Mouse (Mus musculus) kidney, adult 2 months (tissue): ENCODE results near the gene Gm5460. TPM values are rescaled to one million over a fixed set of nuclear protein-coding genes. Genes with fewer than 3 reads are reported as not detected.

ENCODE experiments used
- DNase-seq: peaks from one replicate; pipeline ENCODE4 v3.0.0; 2021
- H3K27ac ChIP-seq: fragments of 200-500 bp; 2 replicates; pipeline ENCODE4 v1.5.1; 2012; ENCODE audit warnings: low read depth, low read length, control low read depth, inconsistent platforms; ENCODE audit not compliant: insufficient read depth
- H3K27me3 ChIP-seq: fragments of 200-500 bp; replicated peaks from 2 replicates; pipeline ENCODE4 v1.6.1; 2012; ENCODE audit warnings: mild to moderate bottlenecking, moderate library complexity, low read length, inconsistent platforms; ENCODE audit not compliant: control insufficient read depth, insufficient read depth
- H3K36me3 ChIP-seq: fragments of 200-500 bp; 2 replicates; pipeline ENCODE4 v1.6.1; 2012; ENCODE audit warnings: mild to moderate bottlenecking, moderate library complexity, low read length, inconsistent platforms; ENCODE audit not compliant: control insufficient read depth, insufficient read depth
- H3K4me1 ChIP-seq: fragments of 200-500 bp; 2 replicates; pipeline ENCODE4 v1.6.1; 2011; ENCODE audit warnings: low read length; ENCODE audit not compliant: control insufficient read depth, insufficient read depth
- H3K4me3 ChIP-seq: fragments of 200-500 bp; 2 replicates; pipeline ENCODE4 v1.5.1; 2011; ENCODE audit warnings: mild to moderate bottlenecking, low read depth, low read length, control low read depth; ENCODE audit not compliant: insufficient read depth
- CTCF ChIP-seq: fragments of 200-500 bp; conservative IDR thresholded peaks from 2 replicates; pipeline ENCODE4 v1.5.1; 2011; ENCODE audit warnings: low read depth, mild to moderate bottlenecking, control low read depth, low read length, moderate library complexity, mixed read lengths; ENCODE audit not compliant: insufficient read depth, insufficient read length
- POLR2A ChIP-seq: fragments of 200-500 bp; IDR thresholded peaks from one replicate; pipeline ENCODE4 v1.6.1; 2011; ENCODE audit warnings: low read depth, low read length, control low read depth
- WGBS: fragments of 180-500 bp; shearing (Covaris S2); methylation state at CpG from one replicate; pipeline ENCODE4 v1.1.7; 2018; 5-methylcytosine and 5-hydroxymethylcytosine counted together
- polyA plus RNA-seq: library from polyadenylated mRNA; depleted of rRNA; stranded (reverse); fragments of >200 nt; gene quantifications from 2 replicates; pipeline ENCODE4 v1.2.3, GENCODE M21; 2012; rRNA removed

Gm5460 gene
- 0.07 TPM in 1 of 2 replicates, not detected in the other for polyA plus RNA-seq

GRCm38 (mm10) chr14:34016381-34016780, at the start of gene Gm5460:
TSS of gene Gm5460 (plus strand) at chr14:34016758.
- Histone ChIP-seq H3K27ac (no peak within 1 kb of the TSS), H3K4me3 (no peak within 1 kb of the TSS), H3K4me1 (no peaks in the 10 kb centered on the region), H3K27me3 (no peaks in the 10 kb centered on the region), H3K36me3 (no peaks in the 10 kb centered on the region)
- no peak for TF ChIP-seq POLR2A
- WGBS, result 93% methylated on average over 4 of the region's 4 CpGs
- no peak for DNase-seq

- Histone ChIP-seq H3K4me3 (no peak overlapping the region), H3K27ac (no peak overlapping the region), H3K36me3 (no peaks in the 10 kb centered on the region), H3K27me3 (no peaks in the 10 kb centered on the region), H3K4me1 (no peaks in the 10 kb centered on the region)
- WGBS, result 48% methylated on average over 7 of the region's 7 CpGs
- TF ChIP-seq POLR2A (no peak), CTCF (peak; percentile 39; the same call in 1 of the 2 replicates)
- DNase-seq, result no peak
Observed at GRCm38 (mm10) chr14:33972679-33973078, 43.9 kb upstream of the Gm5460 start.

- TF ChIP-seq POLR2A (no peak), CTCF (no peak)
- 75% methylated on average over 5 of the region's 5 CpGs for WGBS
- Histone ChIP-seq H3K4me1 (no peaks in the 10 kb centered on the region), H3K27me3 (no peaks in the 10 kb centered on the region), H3K27ac (no peak overlapping the region), H3K36me3 (no peaks in the 10 kb centered on the region), H3K4me3 (no peak overlapping the region)
- no peak for DNase-seq
Observed at GRCm38 (mm10) chr14:33974752-33975151, 41.8 kb upstream of the Gm5460 start.

- H3K27ac ChIP-seq, result no peak overlapping the region
- no peaks in the 10 kb centered on the region for H3K4me1 ChIP-seq
- no peak overlapping the region for H3K4me3 ChIP-seq
- 35% methylated on average over 7 of the region's 7 CpGs for WGBS
- no peak for DNase-seq
- TF ChIP-seq CTCF (no peak), POLR2A (no peak)
- no peaks in the 10 kb centered on the region for H3K27me3 ChIP-seq
- no peaks in the 10 kb centered on the region for H3K36me3 ChIP-seq
Observed at GRCm38 (mm10) chr14:33977748-33978147, 38.8 kb upstream of the Gm5460 start.

- no peak for TF ChIP-seq POLR2A
- TF ChIP-seq CTCF, result no peak
- DNase-seq, result no peak
- H3K4me1 ChIP-seq, result no peaks in the 10 kb centered on the region
- no peaks in the 10 kb centered on the region for H3K36me3 ChIP-seq
- 2% methylated on average over 25 of the region's 25 CpGs for whole genome bisulfite sequencing
- H3K4me3 ChIP-seq, result no peak within 1 kb of the TSS
- no peak within 1 kb of the TSS for H3K27ac ChIP-seq
- H3K27me3 ChIP-seq, result no peaks in the 10 kb centered on the region
Observed at GRCm38 (mm10) chr14:33978604-33979059, 37.9 kb upstream of the Gm5460 start, which contains the start of gene Zfp488. TSS of gene Zfp488 (minus strand) at chr14:33978764.

- 51% methylated on average over 3 of the region's 3 CpGs for WGBS
- no peaks in the 10 kb centered on the region for H3K4me1 ChIP-seq
- H3K27me3 ChIP-seq, result no peaks in the 10 kb centered on the region
- no peak overlapping the region for H3K4me3 ChIP-seq
- H3K36me3 ChIP-seq, result no peaks in the 10 kb centered on the region
- TF ChIP-seq POLR2A (no peak), CTCF (no peak)
- no peak for DNase-seq
- H3K27ac ChIP-seq, result no peak overlapping the region
Observed at GRCm38 (mm10) chr14:33989201-33989600, 27.4 kb upstream of the Gm5460 start.

GRCm38 (mm10) chr14:33991971-33992370, 24.6 kb upstream of the Gm5460 start:
- Histone ChIP-seq H3K4me3 (no peak overlapping the region), H3K36me3 (no peaks in the 10 kb centered on the region), H3K4me1 (no peaks in the 10 kb centered on the region), H3K27ac (no peak overlapping the region), H3K27me3 (no peaks in the 10 kb centered on the region)
- DNase-seq, result no peak
- TF ChIP-seq CTCF (no peak), POLR2A (no peak)
- 66% methylated on average over 4 of the region's 4 CpGs for WGBS
